Mouse (Mus musculus): ENCODE data around the gene Scn10a. TPM values are rescaled to one million over a fixed set of nuclear protein-coding genes. Genes with fewer than 3 reads are reported as not detected.
A peak's percentile ranks its signal among the peaks of the same experiment; 100 is the strongest.

Gene Scn10a
- polyA plus RNA-seq, 2 experiments = 0.06 to 0.08 TPM

- 80% methylated on average over 17 of the region's 17 CpGs for WGBS (ENCODE audit: insufficient replicate concordance)
- H3K9ac ChIP-seq (replicated peaks) = no peak overlapping the region
- no peak overlapping the region for H3K27ac ChIP-seq
- no peaks in the 10 kb centered on the region; a peak in 1 of 4 replicates for H3K4me1 ChIP-seq (replicated peaks; ENCODE audit: control insufficient read depth in 2 of 2, insufficient read depth in 2 of 2, low read length in 1 of 2)
- H3K4me3 ChIP-seq (ENCODE audit: insufficient read depth in 1 of 2, low read depth in 2 of 2, low read length in 2 of 2) = no peak overlapping the region
- H3K36me3 ChIP-seq (replicated peaks; ENCODE audit: control insufficient read depth, insufficient read depth, low read depth) = no peaks in the 10 kb centered on the region
- no peak for ATAC-seq (ENCODE audit: insufficient read depth)
- peaks cover 40% of the 10 kb centered on the region for H3K27me3 ChIP-seq (ENCODE audit: control insufficient read depth, insufficient read depth, low read length)
- H3K4me2 ChIP-seq (ENCODE audit: low read depth) = no peak overlapping the region
- TF ChIP-seq CTCF (IDR thresholded peaks at IDR 0.05; ENCODE audit: low read depth) = no peak
- no peak for TF ChIP-seq EP300 (IDR thresholded peaks at IDR 0.05; ENCODE audit: low read depth)
- no peak for DNase-seq (ENCODE audit: low read depth in 3 of 3, low spot score in 3 of 3)
- no peaks in the 10 kb centered on the region for H3K9me3 ChIP-seq (ENCODE audit: control insufficient read depth, low read length)
Observed at GRCm38 (mm10) chr9:119580187-119580586, 138.9 kb downstream of the Scn10a start.

- no peak within 1 kb of the TSS for H3K27ac ChIP-seq
- DNase-seq (ENCODE audit: low read depth in 3 of 3, low spot score in 3 of 3) (no peak), ATAC-seq (ENCODE audit: insufficient read depth) (peak; percentile 35; the same call in 1 of the 2 replicates)
- TF ChIP-seq CTCF (IDR thresholded peaks at IDR 0.05; ENCODE audit: low read depth) (no peak), EP300 (IDR thresholded peaks at IDR 0.05; ENCODE audit: low read depth) (no peak)
- H3K4me2 ChIP-seq (ENCODE audit: low read depth) = peak within 1 kb of the TSS; percentile 60
- WGBS (ENCODE audit: insufficient replicate concordance) = 1% methylated on average over 73 of the region's 99 CpGs
- no peaks in the 10 kb centered on the region; a peak in 1 of 4 replicates for H3K4me1 ChIP-seq (replicated peaks; ENCODE audit: control insufficient read depth in 2 of 2, insufficient read depth in 2 of 2, low read length in 1 of 2)
- H3K27me3 ChIP-seq (ENCODE audit: control insufficient read depth, insufficient read depth, low read length) = peaks cover 45% of the 10 kb centered on the region
- H3K36me3 ChIP-seq (replicated peaks; ENCODE audit: control insufficient read depth, insufficient read depth, low read depth) = no peaks in the 10 kb centered on the region
- H3K9ac ChIP-seq (replicated peaks) = no peak within 1 kb of the TSS
- no peaks in the 10 kb centered on the region for H3K9me3 ChIP-seq (ENCODE audit: control insufficient read depth, low read length)
- H3K4me3 ChIP-seq (ENCODE audit: insufficient read depth in 1 of 2, low read depth in 2 of 2, low read length in 2 of 2) = peak within 1 kb of the TSS in 1 of 2 experiments; percentile 44; a peak in 2 of 4 replicates
Observed at GRCm38 (mm10) chr9:119578636-119579438, 140.3 kb downstream of the Scn10a start, which contains the start of gene Scn5a. Scn5a (minus strand) TSS chr9:119579016.

- 3% methylated on average over 23 of the region's 24 CpGs for WGBS (ENCODE audit: insufficient replicate concordance)
- ATAC-seq (ENCODE audit: insufficient read depth) (no peak), DNase-seq (ENCODE audit: low read depth in 3 of 3, low spot score in 3 of 3) (no peak)
- no peaks in the 10 kb centered on the region for H3K36me3 ChIP-seq (replicated peaks; ENCODE audit: control insufficient read depth, insufficient read depth, low read depth)
- H3K4me2 ChIP-seq (ENCODE audit: low read depth) = peak overlapping the region; percentile 60
- peak overlapping the region in 1 of 2 experiments; percentile 44; a peak in 2 of 4 replicates for H3K4me3 ChIP-seq (ENCODE audit: insufficient read depth in 1 of 2, low read depth in 2 of 2, low read length in 2 of 2)
- no peak overlapping the region for H3K27ac ChIP-seq
- peaks cover 45% of the 10 kb centered on the region for H3K27me3 ChIP-seq (ENCODE audit: control insufficient read depth, insufficient read depth, low read length)
- no peaks in the 10 kb centered on the region for H3K9me3 ChIP-seq (ENCODE audit: control insufficient read depth, low read length)
- TF ChIP-seq EP300 (IDR thresholded peaks at IDR 0.05; ENCODE audit: low read depth) (no peak), CTCF (IDR thresholded peaks at IDR 0.05; ENCODE audit: low read depth) (no peak)
- no peak overlapping the region for H3K9ac ChIP-seq (replicated peaks)
- no peaks in the 10 kb centered on the region; a peak in 1 of 4 replicates for H3K4me1 ChIP-seq (replicated peaks; ENCODE audit: control insufficient read depth in 2 of 2, insufficient read depth in 2 of 2, low read length in 1 of 2)
Observed at GRCm38 (mm10) chr9:119578311-119578635, 140.8 kb downstream of the Scn10a start.

- no peak for DNase-seq (ENCODE audit: low read depth in 3 of 3, low spot score in 3 of 3)
- Histone ChIP-seq H3K9me3 (ENCODE audit: control insufficient read depth, low read length) (no peaks in the 10 kb centered on the region), H3K27ac (no peak overlapping the region), H3K4me1 (replicated peaks; ENCODE audit: control insufficient read depth in 2 of 2, insufficient read depth in 2 of 2, low read length in 1 of 2) (no peaks in the 10 kb centered on the region; a peak in 1 of 4 replicates), H3K9ac (replicated peaks) (no peak overlapping the region), H3K4me3 (ENCODE audit: insufficient read depth in 1 of 2, low read depth in 2 of 2, low read length in 2 of 2) (no peak overlapping the region), H3K4me2 (ENCODE audit: low read depth) (no peak overlapping the region), H3K27me3 (ENCODE audit: control insufficient read depth, insufficient read depth, low read length) (peaks cover 45% of the 10 kb centered on the region), H3K36me3 (replicated peaks; ENCODE audit: control insufficient read depth, insufficient read depth, low read depth) (no peaks in the 10 kb centered on the region)
- 43% methylated on average over 2 of the region's 2 CpGs for WGBS (ENCODE audit: insufficient replicate concordance)
- no peak for ATAC-seq (ENCODE audit: insufficient read depth)
- TF ChIP-seq CTCF (IDR thresholded peaks at IDR 0.05; ENCODE audit: low read depth) = no peak
- TF ChIP-seq EP300 (IDR thresholded peaks at IDR 0.05; ENCODE audit: low read depth) = no peak
Observed at GRCm38 (mm10) chr9:119576977-119577376, 142.1 kb downstream of the Scn10a start.

GRCm38 (mm10) chr9:119575732-119576131 is 143.4 kb downstream of the Scn10a start:
- H3K4me1 ChIP-seq (replicated peaks; ENCODE audit: control insufficient read depth in 2 of 2, insufficient read depth in 2 of 2, low read length in 1 of 2) = no peaks in the 10 kb centered on the region; a peak in 1 of 4 replicates
- DNase-seq (ENCODE audit: low read depth in 3 of 3, low spot score in 3 of 3) (no peak), ATAC-seq (ENCODE audit: insufficient read depth) (no peak)
- no peak overlapping the region for H3K27ac ChIP-seq
- peaks cover 54% of the 10 kb centered on the region for H3K27me3 ChIP-seq (ENCODE audit: control insufficient read depth, insufficient read depth, low read length)
- no peaks in the 10 kb centered on the region for H3K9me3 ChIP-seq (ENCODE audit: control insufficient read depth, low read length)
- no peaks in the 10 kb centered on the region for H3K36me3 ChIP-seq (replicated peaks; ENCODE audit: control insufficient read depth, insufficient read depth, low read depth)
- H3K9ac ChIP-seq (replicated peaks) = no peak overlapping the region
- no peak overlapping the region for H3K4me2 ChIP-seq (ENCODE audit: low read depth)
- no peak overlapping the region for H3K4me3 ChIP-seq (ENCODE audit: insufficient read depth in 1 of 2, low read depth in 2 of 2, low read length in 2 of 2)
- TF ChIP-seq CTCF (IDR thresholded peaks at IDR 0.05; ENCODE audit: low read depth) (no peak), EP300 (IDR thresholded peaks at IDR 0.05; ENCODE audit: low read depth) (no peak)
- 41% methylated on average over 9 of the region's 9 CpGs for WGBS (ENCODE audit: insufficient replicate concordance)

All from liver, embryonic 14.5 days (tissue).